Mouse (Mus musculus) G1E (cell line): ENCODE data around the gene Dlx5. TPM values are rescaled to one million over a fixed set of nuclear protein-coding genes. Genes with fewer than 3 reads are reported as not detected.

ENCODE experiments used
- ATAC-seq: 2 replicates; pipeline ENCODE4 v1.8.0; 2016; ENCODE audit warnings: mild to moderate bottlenecking; ENCODE audit not compliant: insufficient number of reproducible peaks, poor library complexity, low FRiP score, severe bottlenecking; ENCODE audit errors: extremely low read depth
- DNase-seq: peaks from one replicate; pipeline ENCODE4 v3.0.0; 2012; ENCODE audit warnings: low spot score
- H3K27me3 ChIP-seq: 2 replicates; pipeline ENCODE4 v1.6.1; 2012; ENCODE audit warnings: mild to moderate bottlenecking, low read length, inconsistent platforms; ENCODE audit not compliant: insufficient read depth
- H3K36me3 ChIP-seq: replicated peaks from 2 replicates; pipeline ENCODE3; 2012; ENCODE audit warnings: mild to moderate bottlenecking, inconsistent platforms
- H3K4me1 ChIP-seq: 2 replicates; pipeline ENCODE4 v1.6.1; 2012; ENCODE audit warnings: low read depth, low read length, inconsistent platforms, mixed read lengths; ENCODE audit not compliant: insufficient read depth
- H3K4me3 ChIP-seq: 2 replicates; pipeline ENCODE4 v1.5.1; 2012; ENCODE audit warnings: low read depth, mild to moderate bottlenecking, inconsistent platforms, low read length, moderate library complexity, mixed read lengths
- H3K9me3 ChIP-seq: replicated peaks from 2 replicates; pipeline ENCODE4 v1.6.1; 2012; ENCODE audit warnings: inconsistent platforms
- CTCF ChIP-seq: IDR thresholded peaks from 2 replicates; pipeline ENCODE4 v1.5.1; 2012; ENCODE audit warnings: low read depth, low read length, inconsistent platforms, mixed read lengths
- GATA1 ChIP-seq: IDR thresholded peaks from 2 replicates; pipeline ENCODE4 v1.6.1; 2012; ENCODE audit warnings: borderline replicate concordance, low read length, inconsistent platforms, mixed read lengths
- GATA2 ChIP-seq: IDR thresholded peaks from 2 replicates; pipeline ENCODE4 v1.6.1; 2012; ENCODE audit warnings: low read depth, low read length, inconsistent platforms, borderline replicate concordance
- POLR2AphosphoS5 ChIP-seq: IDR thresholded peaks from 2 replicates; pipeline ENCODE4 v1.6.1; 2012; ENCODE audit warnings: low read depth, low read length, inconsistent platforms; ENCODE audit not compliant: insufficient replicate concordance
- TAL1 ChIP-seq: conservative IDR thresholded peaks from 2 replicates; pipeline ENCODE4 v1.6.1; 2012; ENCODE audit warnings: low read depth, low read length, inconsistent platforms, mixed read lengths
- polyA plus RNA-seq: library from polyadenylated mRNA; stranded (reverse); fragments of >175 nt; gene quantifications from 2 replicates; pipeline ENCODE4 v1.2.3, GENCODE M21; 2012
- total RNA-seq, 2 experiments: library from RNA; stranded (forward) in 1 of 2; stranded (reverse) in 1 of 2; fragments of 200-1000 nt in 1 of 2; fragments of >200 nt in 1 of 2; fragmentation: Nextera tagmentation in 1 of 2; gene quantifications; 2 replicates each; pipeline ENCODE4 v1.2.3; 2014 to 2017

The Dlx5 gene
- total and polyA plus RNA-seq, 3 experiments = not detected

DNA sequence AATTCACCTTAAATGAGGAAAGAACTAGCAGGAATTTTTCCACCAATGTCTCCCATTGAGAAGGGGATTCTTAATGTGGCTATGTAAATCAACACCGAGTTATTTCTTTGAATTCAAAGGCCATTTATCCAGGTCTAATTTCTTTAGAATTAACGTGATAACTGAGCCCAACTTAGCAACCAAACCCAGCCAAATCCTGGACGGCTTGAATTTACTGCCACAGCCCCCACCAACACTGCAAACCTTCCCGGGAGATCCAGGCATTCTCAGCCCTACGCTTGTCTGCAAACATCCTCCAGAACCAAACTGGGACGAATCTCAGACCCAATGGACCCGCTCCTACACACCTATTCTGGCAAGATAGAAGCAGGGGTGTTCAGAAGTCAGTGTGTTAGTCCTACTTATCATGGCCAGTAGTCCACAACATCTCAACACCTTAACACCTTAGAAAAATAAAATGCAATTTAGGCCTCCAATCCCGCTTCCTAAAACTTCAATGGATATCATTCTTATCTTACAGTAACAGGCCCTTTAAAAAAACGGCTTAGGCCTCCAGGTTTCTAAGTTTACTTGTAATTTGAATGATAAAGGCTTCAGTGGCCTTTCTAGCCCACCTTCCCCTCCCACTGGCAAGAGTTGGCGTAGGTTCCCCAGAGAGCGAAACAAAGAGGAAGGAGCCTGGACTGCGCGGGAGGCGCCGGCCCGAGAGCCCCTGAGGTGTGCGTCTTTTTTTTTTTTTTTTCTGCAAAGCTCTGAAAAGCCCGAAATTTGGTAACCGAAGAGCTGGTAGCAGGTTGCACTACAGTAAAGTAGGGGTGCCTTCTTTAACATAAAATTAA, 22.6 kb downstream of the Dlx5 start:
- Histone ChIP-seq H3K4me1 (0 out of 2 replicates have a peak, but pooled peaks cover 4% of the 10 kb centered on the region), H3K4me3 (no peak overlapping the region), H3K9me3 (no peaks in the 10 kb centered on the region), H3K27me3 (peaks cover 57% of the 10 kb centered on the region), H3K36me3 (no peaks in the 10 kb centered on the region)
- TF ChIP-seq GATA1 = no peak
- TF ChIP-seq GATA2 = no peak
- TF ChIP-seq POLR2AphosphoS5 = no peak
- ATAC-seq (no peak), DNase-seq (no peak)

DNA sequence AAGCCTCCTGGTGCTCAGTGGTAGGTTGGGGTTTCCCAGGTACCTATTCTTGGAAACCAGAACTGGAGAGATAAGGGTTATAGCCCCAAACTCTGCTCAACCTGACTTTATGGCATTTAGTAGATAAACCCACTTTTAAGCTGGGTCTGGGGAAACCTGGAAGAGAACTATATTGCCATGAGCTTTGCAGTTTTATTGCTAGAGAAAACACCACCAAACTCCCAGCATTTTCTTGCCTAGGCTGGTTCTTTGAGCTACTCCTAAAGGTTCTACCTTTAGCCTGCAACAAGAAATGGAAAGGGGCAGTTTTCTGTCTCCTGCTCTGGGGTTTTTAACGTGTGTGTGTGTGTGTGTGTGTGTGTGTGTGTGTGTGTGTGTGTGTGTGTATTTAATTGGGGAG, 23.3 kb downstream of the Dlx5 start:
- Histone ChIP-seq H3K4me1 (0 out of 2 replicates have a peak, but pooled peaks cover 4% of the 10 kb centered on the region), H3K4me3 (no peak overlapping the region), H3K27me3 (peaks cover 53% of the 10 kb centered on the region), H3K36me3 (no peaks in the 10 kb centered on the region), H3K9me3 (no peaks in the 10 kb centered on the region)
- DNase-seq = no peak
- ATAC-seq = no peak
- TF ChIP-seq GATA2 (no peak), TAL1 (no peak), GATA1 (no peak), POLR2AphosphoS5 (no peak), CTCF (no peak)

DNA sequence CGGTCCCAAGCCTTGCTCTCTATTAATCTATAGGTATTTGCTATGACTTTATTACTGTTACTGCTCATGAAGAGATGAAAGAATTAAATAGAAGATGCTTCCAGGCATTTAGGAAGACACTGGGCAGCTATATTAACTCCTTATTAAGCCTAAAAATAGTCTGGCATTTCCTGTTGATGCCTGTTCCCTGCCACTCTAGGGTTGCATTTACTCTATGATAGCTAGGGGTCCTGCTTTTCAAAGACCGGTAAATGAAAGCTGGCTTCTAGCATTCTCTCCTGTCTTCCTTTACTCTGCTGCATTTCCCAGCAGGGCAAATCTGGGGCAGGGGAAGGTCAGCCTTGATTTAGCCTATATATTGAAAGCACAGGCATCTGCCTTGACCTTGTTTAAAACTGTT, 24.1 kb downstream of the Dlx5 start:
- ATAC-seq (no peak), DNase-seq (no peak)
- Histone ChIP-seq H3K4me3 (no peak overlapping the region), H3K36me3 (no peaks in the 10 kb centered on the region), H3K9me3 (no peaks in the 10 kb centered on the region), H3K4me1 (0 out of 2 replicates have a peak, but pooled peaks cover 4% of the 10 kb centered on the region), H3K27me3 (peaks cover 50% of the 10 kb centered on the region)
- no peak for TF ChIP-seq GATA1
- TF ChIP-seq TAL1 = no peak
- no peak for TF ChIP-seq POLR2AphosphoS5
- no peak for TF ChIP-seq CTCF
- TF ChIP-seq GATA2 = no peak

DNA sequence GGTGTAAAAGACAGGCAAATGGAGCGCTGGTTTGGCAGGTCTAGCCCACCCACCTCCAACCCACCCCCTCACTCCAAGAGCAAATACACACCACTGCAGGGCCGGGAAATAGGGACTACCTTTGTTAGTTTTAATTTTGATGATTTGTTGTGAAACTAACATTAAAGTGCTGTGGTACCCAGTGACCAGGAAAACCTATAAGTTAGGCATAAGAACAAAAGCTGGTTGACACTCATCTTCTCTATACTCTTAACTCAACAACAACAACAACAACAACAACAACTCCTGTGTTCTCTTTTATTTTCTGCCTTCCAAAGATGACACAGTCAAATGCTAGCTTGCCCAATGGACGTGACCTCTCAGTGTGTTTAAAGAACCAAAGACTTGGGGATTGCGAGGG, 25.0 kb downstream of the Dlx5 start:
- ATAC-seq (no peak), DNase-seq (no peak)
- Histone ChIP-seq H3K9me3 (no peaks in the 10 kb centered on the region), H3K4me1 (0 out of 2 replicates have a peak, but pooled peaks cover 4% of the 10 kb centered on the region), H3K27me3 (peaks cover 47% of the 10 kb centered on the region), H3K36me3 (no peaks in the 10 kb centered on the region), H3K4me3 (no peak overlapping the region)
- no peak for TF ChIP-seq CTCF
- TF ChIP-seq POLR2AphosphoS5 = no peak
- no peak for TF ChIP-seq GATA1
- no peak for TF ChIP-seq TAL1
- no peak for TF ChIP-seq GATA2

DNA sequence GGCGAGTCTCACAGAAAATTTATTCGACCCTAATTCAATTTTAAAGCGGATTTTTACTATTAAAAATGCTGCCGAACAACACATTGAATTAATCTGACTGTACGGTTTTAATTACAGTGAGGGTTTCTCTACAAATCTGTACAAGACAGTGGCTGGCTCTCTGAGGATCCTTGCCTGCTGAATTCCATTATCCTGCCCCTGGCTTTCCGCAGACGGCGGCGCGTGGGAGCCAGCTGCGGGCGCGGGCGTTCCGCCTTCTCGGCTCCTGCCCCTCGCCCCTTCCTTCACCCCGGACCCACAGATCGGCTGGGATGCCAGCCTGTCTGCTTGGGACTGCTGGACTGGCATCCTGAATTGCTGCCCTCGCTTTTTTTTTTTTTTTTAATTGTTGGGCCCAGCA, 25.6 kb downstream of the Dlx5 start:
- no peaks in the 10 kb centered on the region for H3K9me3 ChIP-seq
- H3K27me3 ChIP-seq = peaks cover 45% of the 10 kb centered on the region
- DNase-seq = no peak
- no peaks in the 10 kb centered on the region for H3K36me3 ChIP-seq
- TF ChIP-seq CTCF (no peak), POLR2AphosphoS5 (no peak), TAL1 (no peak), GATA1 (no peak), GATA2 (no peak)
- H3K4me1 ChIP-seq = 0 out of 2 replicates have a peak, but pooled peaks cover 4% of the 10 kb centered on the region
- ATAC-seq = no peak
- no peak overlapping the region for H3K4me3 ChIP-seq

DNA sequence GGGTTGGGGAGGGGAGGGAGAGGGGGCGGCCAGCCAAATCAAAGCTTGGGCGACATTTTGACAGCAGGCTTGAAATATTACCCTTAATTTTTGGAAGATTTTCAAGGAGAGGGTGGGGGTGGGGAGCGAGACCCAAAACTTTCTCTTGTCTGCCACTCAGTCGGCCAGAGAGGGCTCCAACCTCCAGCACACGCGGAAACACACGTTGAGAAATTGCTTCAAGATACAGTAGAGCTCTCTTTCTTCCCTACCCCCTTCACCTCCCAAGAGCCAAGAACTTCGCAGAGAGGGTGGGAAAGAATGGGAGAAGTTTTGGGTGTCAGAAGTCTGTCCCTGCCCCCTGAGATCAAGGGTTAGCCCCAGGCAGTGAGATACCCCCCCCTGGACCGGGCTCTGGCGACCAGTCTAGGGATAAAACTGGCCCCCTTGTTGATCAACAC, 26.1 kb downstream of the Dlx5 start:
- no peak for ATAC-seq
- H3K4me3 ChIP-seq = no peak overlapping the region
- 0 out of 2 replicates have a peak, but pooled peaks cover 4% of the 10 kb centered on the region for H3K4me1 ChIP-seq
- no peaks in the 10 kb centered on the region for H3K9me3 ChIP-seq
- DNase-seq = no peak
- H3K36me3 ChIP-seq = no peaks in the 10 kb centered on the region
- H3K27me3 ChIP-seq = peaks cover 40% of the 10 kb centered on the region
- TF ChIP-seq POLR2AphosphoS5 (no peak), CTCF (no peak), GATA2 (no peak), GATA1 (no peak), TAL1 (no peak)
